Mouse (Mus musculus): ENCODE measurements around the gene Sf3b3.
A peak's percentile ranks its signal among the peaks of the same experiment; 100 is the strongest.

The Sf3b3 gene

GRCm38 (mm10) chr8:110808495-110809472, 37.8 kb downstream of the Sf3b3 start:
- DNase-seq (ENCODE audit: low read depth, low spot score), result peak; percentile 69

GRCm38 (mm10) chr8:110806146-110806545, 40.4 kb downstream of the Sf3b3 start:
- no peak for DNase-seq (ENCODE audit: low read depth, low spot score)

- DNase-seq (ENCODE audit: low read depth, low spot score), result peak; percentile 85
Observed at GRCm38 (mm10) chr8:110805669-110806068, 40.9 kb downstream of the Sf3b3 start, which contains the start of gene Il34. Il34 (minus strand) TSS chr8:110805924.

GRCm38 (mm10) chr8:110804825-110805514, 41.6 kb downstream of the Sf3b3 start:
- no peak for DNase-seq (ENCODE audit: low read depth, low spot score)

- no peak for DNase-seq (ENCODE audit: low read depth, low spot score)
Observed at GRCm38 (mm10) chr8:110803856-110804255, 42.7 kb downstream of the Sf3b3 start.

GRCm38 (mm10) chr8:110802988-110803387, 43.6 kb downstream of the Sf3b3 start:
- DNase-seq (ENCODE audit: low read depth, low spot score), result no peak

- no peak for DNase-seq (ENCODE audit: low read depth, low spot score)
Observed at GRCm38 (mm10) chr8:110797086-110797485, 49.5 kb downstream of the Sf3b3 start.

GRCm38 (mm10) chr8:110794363-110794965, 52.1 kb downstream of the Sf3b3 start:
- no peak for DNase-seq (ENCODE audit: low read depth, low spot score)

GRCm38 (mm10) chr8:110793936-110794335, 52.7 kb downstream of the Sf3b3 start:
- DNase-seq (ENCODE audit: low read depth, low spot score), result no peak

- DNase-seq (ENCODE audit: low read depth, low spot score), result no peak
Observed at GRCm38 (mm10) chr8:110793511-110793910, 53.1 kb downstream of the Sf3b3 start.

GRCm38 (mm10) chr8:110792574-110793200, 53.9 kb downstream of the Sf3b3 start:
- DNase-seq (ENCODE audit: low read depth, low spot score), result no peak

GRCm38 (mm10) chr8:110791164-110791563, 55.4 kb downstream of the Sf3b3 start:
- no peak for DNase-seq (ENCODE audit: low read depth, low spot score)

- no peak for DNase-seq (ENCODE audit: low read depth, low spot score)
Observed at GRCm38 (mm10) chr8:110790270-110790669, 56.3 kb downstream of the Sf3b3 start.

GRCm38 (mm10) chr8:110789571-110789970, 57.0 kb downstream of the Sf3b3 start:
- DNase-seq (ENCODE audit: low read depth, low spot score), result peak; percentile 46

GRCm38 (mm10) chr8:110788981-110789380, 57.6 kb downstream of the Sf3b3 start:
- DNase-seq (ENCODE audit: low read depth, low spot score), result peak; percentile 50

GRCm38 (mm10) chr8:110787411-110787954, 59.1 kb downstream of the Sf3b3 start:
- no peak for DNase-seq (ENCODE audit: low read depth, low spot score)

- no peak for DNase-seq (ENCODE audit: low read depth, low spot score)
Observed at GRCm38 (mm10) chr8:110786934-110787333, 59.7 kb downstream of the Sf3b3 start.

- peak; percentile 80 for DNase-seq (ENCODE audit: low read depth, low spot score)
Observed at GRCm38 (mm10) chr8:110786501-110786900, 60.1 kb downstream of the Sf3b3 start.

GRCm38 (mm10) chr8:110785366-110785765, 61.2 kb downstream of the Sf3b3 start:
- DNase-seq (ENCODE audit: low read depth, low spot score), result no peak

- DNase-seq (ENCODE audit: low read depth, low spot score), result no peak
Observed at GRCm38 (mm10) chr8:110779924-110780718, 66.5 kb downstream of the Sf3b3 start.

All from ZHBTc4 (cell line).